Mouse (Mus musculus) forebrain, embryonic 10.5 days (tissue): ENCODE results near the gene Gm33543. TPM values are rescaled to one million over a fixed set of nuclear protein-coding genes. Genes with fewer than 3 reads are reported as not detected.

Source experiments
- DNase-seq: peaks from one replicate; pipeline ENCODE4 v3.0.0-alpha.2; 2017; ENCODE audit warnings: low spot score; ENCODE audit errors: extremely low spot score
- H3K27ac ChIP-seq: fragments of 300-500 bp; sonication (generic); 2 replicates; pipeline ENCODE4 v1.5.1; 2016; ENCODE audit warnings: mild to moderate bottlenecking
- H3K27me3 ChIP-seq: fragments of 300-500 bp; sonication (generic); 2 replicates; pipeline ENCODE4 v1.6.1; 2016; ENCODE audit warnings: mild to moderate bottlenecking; ENCODE audit not compliant: poor library complexity, severe bottlenecking
- H3K36me3 ChIP-seq: fragments of 300-500 bp; sonication (generic); replicated peaks from 2 replicates; pipeline ENCODE4 v1.6.1; 2016; ENCODE audit warnings: mild to moderate bottlenecking, moderate library complexity
- H3K4me1 ChIP-seq: fragments of 300-500 bp; sonication (generic); 2 replicates; pipeline ENCODE4 v1.6.1; 2016
- H3K4me3 ChIP-seq: fragments of 300-500 bp; sonication (generic); 2 replicates; pipeline ENCODE4 v1.5.1; 2016; ENCODE audit warnings: mild to moderate bottlenecking, moderate library complexity
- H3K9me3 ChIP-seq: fragments of 300-500 bp; sonication (generic); 2 replicates; pipeline ENCODE4 v1.6.1; 2016; ENCODE audit warnings: mild to moderate bottlenecking, moderate library complexity
- WGBS: fragments of 180-500 bp; shearing (Covaris S2); methylation state at CpG from one replicate; pipeline ENCODE4 v1.1.7; 2016; 5-methylcytosine and 5-hydroxymethylcytosine counted together
- polyA plus RNA-seq: library from polyadenylated mRNA; unstranded; fragments of >200 nt; fragmentation: Nextera tagmentation; extraction: Ambion mirVana; gene quantifications from 2 replicates; pipeline ENCODE4 v1.2.1, GENCODE M21; 2016

Gm33543 gene
- polyA plus RNA-seq, 1 experiment from 2014 or later = not detected

- Histone ChIP-seq H3K4me3 (no peak overlapping the region), H3K27ac (no peak overlapping the region), H3K36me3 (no peaks in the 10 kb centered on the region), H3K9me3 (no peaks in the 10 kb centered on the region), H3K4me1 (peaks cover 9% of the 10 kb centered on the region), H3K27me3 (no peaks in the 10 kb centered on the region)
- WGBS = 92% methylated on average over 2 of the region's 2 CpGs
- DNase-seq = no peak
These were observed 24.2 kb downstream of the Gm33543 start for GRCm38 (mm10) chr10:95818506-95818905.

- H3K4me1 ChIP-seq = peaks cover 9% of the 10 kb centered on the region
- H3K27me3 ChIP-seq = no peaks in the 10 kb centered on the region
- no peaks in the 10 kb centered on the region for H3K9me3 ChIP-seq
- H3K4me3 ChIP-seq = no peak overlapping the region
- DNase-seq = no peak
- no peak overlapping the region for H3K27ac ChIP-seq
- 56% methylated on average over 9 of the region's 9 CpGs for WGBS
- H3K36me3 ChIP-seq = no peaks in the 10 kb centered on the region
These were observed 25.1 kb downstream of the Gm33543 start for GRCm38 (mm10) chr10:95817419-95818161.

GRCm38 (mm10) chr10:95814351-95814750 lies 28.4 kb downstream of the Gm33543 start:
- no peak overlapping the region for H3K27ac ChIP-seq
- H3K9me3 ChIP-seq = no peaks in the 10 kb centered on the region
- H3K4me1 ChIP-seq = peaks cover 9% of the 10 kb centered on the region
- H3K4me3 ChIP-seq = no peak overlapping the region
- H3K36me3 ChIP-seq = no peaks in the 10 kb centered on the region
- no peaks in the 10 kb centered on the region for H3K27me3 ChIP-seq
- 90% methylated on average over 6 of the region's 6 CpGs for WGBS
- no peak for DNase-seq

GRCm38 (mm10) chr10:95811869-95812268 lies 30.9 kb downstream of the Gm33543 start:
- no peak overlapping the region for H3K4me3 ChIP-seq
- no peaks in the 10 kb centered on the region for H3K9me3 ChIP-seq
- no peak overlapping the region for H3K27ac ChIP-seq
- DNase-seq = no peak
- no peaks in the 10 kb centered on the region for H3K4me1 ChIP-seq
- 54% methylated on average over 4 of the region's 4 CpGs for WGBS
- H3K27me3 ChIP-seq = no peaks in the 10 kb centered on the region
- no peaks in the 10 kb centered on the region for H3K36me3 ChIP-seq

- no peak overlapping the region for H3K27ac ChIP-seq
- no peak for DNase-seq
- H3K27me3 ChIP-seq = no peaks in the 10 kb centered on the region
- WGBS = 72% methylated on average over 2 of the region's 2 CpGs
- H3K36me3 ChIP-seq = no peaks in the 10 kb centered on the region
- H3K4me3 ChIP-seq = no peak overlapping the region
- H3K9me3 ChIP-seq = no peaks in the 10 kb centered on the region
- peaks cover 4% of the 10 kb centered on the region; the same call in 1 of the 2 replicates for H3K4me1 ChIP-seq
These were observed 41.3 kb downstream of the Gm33543 start for GRCm38 (mm10) chr10:95801443-95801811.

- Histone ChIP-seq H3K36me3 (no peaks in the 10 kb centered on the region), H3K4me1 (peaks cover 4% of the 10 kb centered on the region; the same call in 1 of the 2 replicates), H3K4me3 (no peak overlapping the region), H3K27me3 (no peaks in the 10 kb centered on the region), H3K27ac (no peak overlapping the region), H3K9me3 (no peaks in the 10 kb centered on the region)
- no peak for DNase-seq
- 81% methylated on average over 7 of the region's 7 CpGs for WGBS
These were observed 41.9 kb downstream of the Gm33543 start for GRCm38 (mm10) chr10:95800693-95801442.

- Histone ChIP-seq H3K27ac (no peak overlapping the region), H3K9me3 (no peaks in the 10 kb centered on the region), H3K4me1 (peaks cover 4% of the 10 kb centered on the region; the same call in 1 of the 2 replicates), H3K27me3 (no peaks in the 10 kb centered on the region), H3K4me3 (no peak overlapping the region), H3K36me3 (no peaks in the 10 kb centered on the region)
- no peak for DNase-seq
- WGBS = 94% methylated on average over 12 of the region's 12 CpGs
These were observed 44.9 kb downstream of the Gm33543 start for GRCm38 (mm10) chr10:95797645-95798395.

GRCm38 (mm10) chr10:95795500-95795899 lies 47.2 kb downstream of the Gm33543 start:
- no peaks in the 10 kb centered on the region for H3K27me3 ChIP-seq
- H3K27ac ChIP-seq = no peak overlapping the region
- no peak for DNase-seq
- no peaks in the 10 kb centered on the region for H3K36me3 ChIP-seq
- no peak overlapping the region for H3K4me3 ChIP-seq
- H3K4me1 ChIP-seq = peaks cover 9% of the 10 kb centered on the region; the same call in 1 of the 2 replicates
- H3K9me3 ChIP-seq = no peaks in the 10 kb centered on the region
- WGBS = 90% methylated on average over 4 of the region's 4 CpGs

- no peaks in the 10 kb centered on the region for H3K9me3 ChIP-seq
- 91% methylated on average over 6 of the region's 6 CpGs for WGBS
- H3K27me3 ChIP-seq = no peaks in the 10 kb centered on the region
- H3K36me3 ChIP-seq = no peaks in the 10 kb centered on the region
- H3K4me3 ChIP-seq = no peak overlapping the region
- H3K4me1 ChIP-seq = peaks cover 10% of the 10 kb centered on the region; the same call in 1 of the 2 replicates
- no peak for DNase-seq
- H3K27ac ChIP-seq = no peak overlapping the region
These were observed 48.0 kb downstream of the Gm33543 start for GRCm38 (mm10) chr10:95794706-95795105.

GRCm38 (mm10) chr10:95791427-95791804 lies 51.3 kb downstream of the Gm33543 start:
- Histone ChIP-seq H3K4me1 (peaks cover 10% of the 10 kb centered on the region; the same call in 1 of the 2 replicates), H3K9me3 (no peaks in the 10 kb centered on the region), H3K27ac (no peak overlapping the region), H3K27me3 (no peaks in the 10 kb centered on the region), H3K36me3 (no peaks in the 10 kb centered on the region), H3K4me3 (no peak overlapping the region)
- WGBS = 86% methylated on average over 8 of the region's 8 CpGs
- no peak for DNase-seq

- 83% methylated on average over 15 of the region's 15 CpGs for WGBS
- Histone ChIP-seq H3K27ac (no peak overlapping the region), H3K4me1 (peaks cover 10% of the 10 kb centered on the region; the same call in 1 of the 2 replicates), H3K4me3 (no peak overlapping the region), H3K36me3 (no peaks in the 10 kb centered on the region), H3K27me3 (no peaks in the 10 kb centered on the region), H3K9me3 (no peaks in the 10 kb centered on the region)
- DNase-seq = no peak
These were observed 51.8 kb downstream of the Gm33543 start for GRCm38 (mm10) chr10:95790771-95791426.

GRCm38 (mm10) chr10:95787176-95787575 lies 55.6 kb downstream of the Gm33543 start:
- peaks cover 12% of the 10 kb centered on the region; the same call in 1 of the 2 replicates for H3K4me1 ChIP-seq
- DNase-seq = no peak
- H3K27ac ChIP-seq = no peak overlapping the region
- H3K36me3 ChIP-seq = no peaks in the 10 kb centered on the region
- H3K27me3 ChIP-seq = no peaks in the 10 kb centered on the region
- no peak overlapping the region for H3K4me3 ChIP-seq
- WGBS = 93% methylated on average over 2 of the region's 2 CpGs
- H3K9me3 ChIP-seq = no peaks in the 10 kb centered on the region
